Mouse (Mus musculus) neural tube, embryonic 13.5 days (tissue): ENCODE results near the gene Ttll2. TPM values are rescaled to one million over a fixed set of nuclear protein-coding genes. Genes with fewer than 3 reads are reported as not detected.
"Not testable (repeated sequence)": the region's sequence is repeated elsewhere in the genome, so short reads cannot be mapped to it uniquely, and the experiment has no call there.

Source experiments
- ATAC-seq: fragments of 200-750 bp; cut with Nextera tagmentation; 2 replicates; pipeline ENCODE4 v1.8.0; 2017; ENCODE audit warnings: low read depth, mild to moderate bottlenecking, moderate TSS enrichment, moderate library complexity
- H3K27ac ChIP-seq: fragments of 300-500 bp; sonication (generic); replicated peaks from 2 replicates; pipeline ENCODE4 v1.5.1; 2015; ENCODE audit warnings: moderate library complexity, mild to moderate bottlenecking, inconsistent platforms
- H3K27me3 ChIP-seq: fragments of 300-500 bp; sonication (generic); 2 replicates; pipeline ENCODE4 v1.6.1; 2015; ENCODE audit warnings: mild to moderate bottlenecking, inconsistent platforms
- H3K36me3 ChIP-seq: fragments of 300-500 bp; sonication (generic); 2 replicates; pipeline ENCODE4 v1.6.1; 2015; ENCODE audit warnings: mild to moderate bottlenecking, inconsistent platforms
- H3K4me1 ChIP-seq: fragments of 300-500 bp; sonication (generic); replicated peaks from 2 replicates; pipeline ENCODE4 v1.6.1; 2015; ENCODE audit warnings: inconsistent platforms
- H3K4me2 ChIP-seq: fragments of 300-500 bp; sonication (generic); 2 replicates; pipeline ENCODE4 v1.6.1; 2015; ENCODE audit warnings: inconsistent platforms, mild to moderate bottlenecking, moderate library complexity
- H3K4me3 ChIP-seq: fragments of 300-500 bp; sonication (generic); 2 replicates; pipeline ENCODE4 v1.5.1; 2015; ENCODE audit warnings: mild to moderate bottlenecking, inconsistent platforms
- H3K9ac ChIP-seq: fragments of 300-500 bp; sonication (generic); 2 replicates; pipeline ENCODE4 v1.6.1; 2015; ENCODE audit warnings: moderate library complexity, mild to moderate bottlenecking, inconsistent platforms
- H3K9me3 ChIP-seq: fragments of 300-500 bp; sonication (generic); 2 replicates; pipeline ENCODE4 v1.6.1; 2016; ENCODE audit warnings: inconsistent platforms
- WGBS: fragments of 180-500 bp; shearing (Covaris S2); methylation state at CpG from one replicate; pipeline ENCODE4 v1.1.7; 2015; 5-methylcytosine and 5-hydroxymethylcytosine counted together
- polyA plus RNA-seq: library from polyadenylated mRNA; unstranded; fragments of >200 nt; fragmentation: Nextera tagmentation; extraction: Ambion mirVana; gene quantifications from 2 replicates; pipeline ENCODE4 v1.2.1, GENCODE M21; 2015

The Ttll2 gene
- polyA plus RNA-seq, 1 experiment from 2014 or later, result not detected

GRCm38 (mm10) chr17:7348765-7349164 is 3.7 kb downstream of the Ttll2 start:
- H3K9me3 ChIP-seq, H3K27ac ChIP-seq, ATAC-seq, H3K4me3 ChIP-seq, H3K9ac ChIP-seq, H3K36me3 ChIP-seq, H3K27me3 ChIP-seq, H3K4me2 ChIP-seq, H3K4me1 ChIP-seq: not testable (repeated sequence)
- WGBS, result 67% methylated on average over 2 of the region's 3 CpGs

DNA sequence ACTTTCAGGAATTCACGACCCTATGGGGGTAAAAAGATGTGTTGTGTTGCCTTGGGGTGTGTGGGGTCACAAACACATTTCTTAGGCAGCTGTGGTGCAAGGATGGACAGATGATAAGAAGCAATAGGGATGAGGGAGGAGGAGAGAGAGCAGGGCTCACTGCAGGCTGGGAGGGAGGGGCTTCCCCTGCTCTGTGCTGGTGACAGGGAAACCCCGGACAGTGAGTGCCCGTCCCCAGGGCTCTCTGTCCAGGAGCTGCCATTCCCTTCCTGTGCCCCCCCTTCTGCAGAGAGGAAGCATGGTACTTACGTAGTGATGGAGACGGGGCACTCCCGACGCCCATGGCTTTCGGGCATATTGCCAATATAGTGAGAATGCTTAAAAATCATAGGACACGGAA is 15.1 kb downstream of the Ttll2 start:
- not testable (repeated sequence) for H3K27me3 ChIP-seq, H3K9me3 ChIP-seq, H3K4me3 ChIP-seq, H3K27ac ChIP-seq, ATAC-seq, H3K4me1 ChIP-seq, H3K4me2 ChIP-seq, H3K36me3 ChIP-seq, H3K9ac ChIP-seq
- 81% methylated on average over 8 of the region's 9 CpGs for WGBS

- H3K27me3 ChIP-seq, H3K9me3 ChIP-seq, H3K4me1 ChIP-seq, H3K9ac ChIP-seq, H3K27ac ChIP-seq, H3K4me2 ChIP-seq, H3K36me3 ChIP-seq, ATAC-seq, H3K4me3 ChIP-seq: not testable (repeated sequence)
- WGBS, result 69% methylated on average over 3 of the region's 5 CpGs
These were observed 19.8 kb downstream of the Ttll2 start for GRCm38 (mm10) chr17:7332745-7333144.

DNA sequence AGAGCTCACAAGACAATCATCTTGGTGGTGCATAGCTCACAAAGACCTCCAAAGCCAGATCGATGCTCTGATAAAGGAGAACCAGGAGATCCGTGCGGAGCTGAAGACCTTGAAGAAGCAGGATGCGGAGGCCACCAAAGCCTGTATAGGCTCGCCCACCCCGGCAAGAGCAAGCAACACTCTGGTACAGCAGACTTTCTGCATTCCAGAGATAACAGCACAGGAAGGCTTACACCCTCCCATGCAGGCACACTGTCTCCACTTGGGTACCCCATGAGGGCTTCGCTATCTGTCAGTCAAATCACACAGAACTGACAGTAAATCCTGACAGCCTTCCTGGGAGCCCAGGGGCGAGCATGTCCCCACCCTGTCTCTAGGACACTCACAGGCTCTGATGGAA is 26.1 kb downstream of the Ttll2 start:
- not testable (repeated sequence) for H3K27ac ChIP-seq, H3K9me3 ChIP-seq, H3K4me2 ChIP-seq, H3K9ac ChIP-seq, H3K27me3 ChIP-seq, H3K4me1 ChIP-seq, ATAC-seq, H3K36me3 ChIP-seq, H3K4me3 ChIP-seq
- WGBS, result 84% methylated on average over 3 of the region's 8 CpGs

DNA sequence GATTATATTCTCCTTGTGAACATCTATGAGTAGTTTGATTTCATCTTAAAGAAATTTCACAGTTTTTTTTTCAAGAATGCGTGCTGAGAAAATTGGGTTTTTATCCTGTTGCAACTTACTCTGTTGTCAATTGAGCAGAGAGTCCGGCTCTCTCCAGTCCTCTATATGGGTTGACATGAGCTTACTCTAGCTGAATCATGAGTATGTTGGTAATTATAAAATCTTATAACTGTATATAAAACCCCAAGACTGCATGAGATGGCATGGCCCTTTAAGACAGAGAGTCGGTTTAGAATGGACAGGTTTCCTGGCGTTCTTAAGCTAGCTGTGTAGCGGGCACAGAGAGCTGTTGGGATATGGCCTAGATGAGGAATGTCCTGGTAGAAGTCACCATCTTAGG is 28.1 kb downstream of the Ttll2 start, which contains the start of gene Tcp10a:
Gene Tcp10a, plus strand, starts transcription at position 301 of the 400 bp plus-strand sequence.
- H3K4me2 ChIP-seq, H3K27me3 ChIP-seq, H3K36me3 ChIP-seq, H3K4me3 ChIP-seq, ATAC-seq, H3K4me1 ChIP-seq, H3K27ac ChIP-seq, H3K9me3 ChIP-seq, H3K9ac ChIP-seq: not testable (repeated sequence)
- 95% methylated on average over 5 of the region's 5 CpGs for WGBS

GRCm38 (mm10) chr17:7319789-7320188 is 32.7 kb downstream of the Ttll2 start:
- not testable (repeated sequence) for H3K4me1 ChIP-seq, H3K27ac ChIP-seq, H3K4me2 ChIP-seq, H3K27me3 ChIP-seq, H3K4me3 ChIP-seq, H3K9me3 ChIP-seq, ATAC-seq, H3K9ac ChIP-seq, H3K36me3 ChIP-seq
- 88% methylated on average over 6 of the region's 6 CpGs for WGBS

- H3K9ac ChIP-seq, H3K36me3 ChIP-seq, H3K27me3 ChIP-seq, H3K9me3 ChIP-seq, H3K4me1 ChIP-seq, ATAC-seq, H3K4me2 ChIP-seq, H3K27ac ChIP-seq, H3K4me3 ChIP-seq: not testable (repeated sequence)
- WGBS, result 86% methylated on average over 7 of the region's 8 CpGs
These were observed 36.7 kb downstream of the Ttll2 start for GRCm38 (mm10) chr17:7315693-7316382.

DNA sequence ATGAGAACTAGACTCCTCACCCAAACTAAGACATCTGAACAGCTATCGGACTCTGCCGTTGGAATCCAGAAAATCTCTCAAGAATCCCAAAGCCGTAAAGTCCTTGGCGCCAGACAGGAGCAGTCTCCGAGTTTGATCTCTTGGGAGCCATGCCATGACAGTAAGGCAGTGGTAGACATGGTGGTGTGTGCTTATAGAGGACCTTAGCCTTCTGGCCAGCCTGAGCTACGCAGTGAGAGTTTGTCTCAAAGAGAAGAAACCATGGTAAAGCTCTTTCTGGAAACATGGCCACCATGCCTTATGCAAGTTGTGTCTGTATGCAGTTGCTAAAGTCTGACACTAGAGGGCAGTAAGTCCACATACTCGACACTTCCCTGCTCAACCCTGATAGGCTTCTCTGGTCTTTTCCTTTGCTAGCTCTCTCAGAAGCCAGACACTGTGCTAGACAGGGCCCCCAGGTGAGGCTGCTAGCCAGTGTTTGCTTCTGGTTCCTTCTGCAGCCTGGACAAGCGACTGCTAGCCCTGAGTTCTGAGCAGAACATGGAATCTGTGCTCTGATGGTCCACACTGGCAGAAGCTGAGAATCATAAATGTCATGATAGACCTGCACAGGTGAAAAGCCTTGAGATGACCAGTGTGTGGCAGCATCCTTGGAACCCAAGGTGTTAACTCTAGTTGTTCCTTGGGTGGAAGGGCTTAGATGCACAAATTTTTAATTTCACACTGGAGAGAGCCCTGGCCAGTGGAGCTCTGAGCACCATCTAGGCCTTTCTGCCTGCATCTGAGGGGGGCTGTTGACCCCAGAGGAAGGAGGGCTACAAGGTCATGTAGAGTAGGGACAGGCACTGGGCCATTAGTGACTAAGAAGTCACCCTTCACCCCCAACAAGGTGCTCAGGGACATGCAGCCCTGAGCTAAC is 46.0 kb downstream of the Ttll2 start:
- peak; percentile 90 for ATAC-seq
- H3K4me2 ChIP-seq, H3K4me1 ChIP-seq, H3K27me3 ChIP-seq, H3K9ac ChIP-seq, H3K27ac ChIP-seq, H3K36me3 ChIP-seq, H3K4me3 ChIP-seq, H3K9me3 ChIP-seq: not testable (repeated sequence)
- WGBS, result 60% methylated on average over 8 of the region's 8 CpGs

Other genes with a start within 250 kb of the Ttll2 start
- gene Rps6ka2, start 182.6 kb downstream of the Ttll2 start, polyA plus RNA-seq, result 23.5 and 24.2 TPM in 2 replicates
- gene Tcp10a, start 28.1 kb downstream of the Ttll2 start, polyA plus RNA-seq, result 0.08 TPM in 1 of 2 replicates, not detected in the other
- not detected in 2 replicates for gene Gm49630, start 19.3 kb upstream of the Ttll2 start, polyA plus RNA-seq
- not detected in 2 replicates for gene Unc93a2, start 32.8 kb upstream of the Ttll2 start, polyA plus RNA-seq